Mouse (Mus musculus): ENCODE measurements around the gene Zbed4.
"Not testable (repeated sequence)": the region's sequence is repeated elsewhere in the genome, so short reads cannot be mapped to it uniquely, and the experiment has no call there.

The Zbed4 gene

GRCm38 (mm10) chr15:88751564-88752402, at the start of gene Zbed4:
TSS of gene Zbed4 (plus strand) at chr15:88751660.
- in situ Hi-C loops (cut with MseI, MboI): no loop called here

DNA sequence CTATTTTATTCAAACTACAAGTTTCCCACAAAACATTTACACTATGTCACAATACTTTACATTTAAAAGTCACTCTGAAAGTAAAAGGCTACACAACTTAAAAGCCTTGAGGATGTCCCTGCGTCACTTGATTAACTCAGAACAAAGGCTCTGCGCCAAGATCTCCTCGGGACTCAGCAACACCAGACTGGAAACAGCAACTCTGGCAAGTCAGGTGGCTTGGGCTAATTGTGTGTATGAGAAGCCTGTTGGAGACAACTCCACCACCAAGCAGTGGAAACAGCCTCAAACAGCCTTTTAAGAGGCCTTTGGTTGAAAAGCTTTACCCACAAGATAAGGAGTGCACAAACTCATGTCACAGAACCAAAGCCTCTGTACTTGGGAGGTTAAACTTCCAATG, 49.0 kb upstream of the Zbed4 start:
- in situ Hi-C loops (cut with MseI, MboI): no loop called here

DNA sequence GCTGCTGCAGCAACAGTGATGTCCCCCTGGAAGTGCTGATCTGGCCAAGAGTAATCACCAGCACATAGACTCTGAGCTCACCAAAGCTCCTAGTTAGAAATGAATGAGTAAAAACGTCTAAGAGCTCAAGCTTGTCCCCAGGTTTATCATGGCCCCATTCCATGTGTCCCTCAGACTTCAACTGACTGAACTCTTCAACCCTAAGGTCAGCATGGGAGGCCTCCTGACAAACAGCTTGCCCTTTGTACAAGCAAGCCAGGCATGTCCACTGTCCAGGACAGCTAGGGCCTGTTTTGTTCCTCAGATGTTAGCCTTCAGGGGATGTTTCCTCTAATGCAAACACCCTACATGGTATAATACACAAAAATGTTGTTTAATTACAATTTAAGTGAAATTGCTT, 47.2 kb upstream of the Zbed4 start:
- in situ Hi-C loops (cut with MseI, MboI): no loop called here

GRCm38 (mm10) chr15:88706320-88706719, 45.1 kb upstream of the Zbed4 start:
- in situ Hi-C loops (cut with MseI, MboI): no loop called here

DNA sequence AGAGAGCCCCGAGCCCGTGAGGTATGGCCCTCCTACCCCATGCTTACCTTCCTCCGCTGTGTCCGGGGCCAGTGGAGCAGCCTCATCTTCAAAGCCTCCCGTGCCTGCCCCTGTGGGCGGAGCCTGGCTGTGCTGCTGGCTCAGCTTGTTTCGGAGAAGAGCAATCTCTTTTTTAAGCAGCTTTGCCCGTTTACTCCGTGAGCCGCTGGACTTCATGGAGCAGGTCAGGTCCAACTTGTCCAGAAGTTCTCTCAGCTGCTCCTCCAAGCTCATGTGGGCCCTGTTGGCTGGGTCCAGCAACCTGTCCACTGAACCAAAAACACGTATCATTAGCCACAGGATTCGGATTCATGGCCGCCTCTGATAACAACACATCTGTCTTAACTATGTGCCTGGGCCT, 44.5 kb upstream of the Zbed4 start:
- in situ Hi-C loops (cut with MseI, MboI): not testable (repeated sequence)

DNA sequence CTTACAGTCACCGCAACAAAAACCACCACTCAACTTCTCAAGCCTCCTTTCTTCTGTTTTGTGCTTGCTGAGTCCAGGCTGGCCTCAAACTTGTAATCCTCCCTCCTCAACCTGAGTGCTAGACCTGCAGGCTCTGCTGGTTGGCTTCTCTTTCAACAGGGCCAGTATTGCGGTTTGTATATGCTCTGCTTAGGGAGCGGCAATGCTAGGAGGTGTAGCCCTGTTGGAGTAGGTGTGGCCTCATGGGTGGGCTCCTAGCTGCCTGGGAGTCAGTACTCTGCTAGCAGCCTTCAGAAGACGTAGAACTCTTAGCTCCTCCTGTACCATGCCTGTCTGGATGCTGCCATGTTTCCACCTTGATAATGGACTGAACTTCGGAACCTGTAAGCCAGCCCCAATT, 43.3 kb upstream of the Zbed4 start:
- in situ Hi-C loops (cut with MseI, MboI): no loop called here

DNA sequence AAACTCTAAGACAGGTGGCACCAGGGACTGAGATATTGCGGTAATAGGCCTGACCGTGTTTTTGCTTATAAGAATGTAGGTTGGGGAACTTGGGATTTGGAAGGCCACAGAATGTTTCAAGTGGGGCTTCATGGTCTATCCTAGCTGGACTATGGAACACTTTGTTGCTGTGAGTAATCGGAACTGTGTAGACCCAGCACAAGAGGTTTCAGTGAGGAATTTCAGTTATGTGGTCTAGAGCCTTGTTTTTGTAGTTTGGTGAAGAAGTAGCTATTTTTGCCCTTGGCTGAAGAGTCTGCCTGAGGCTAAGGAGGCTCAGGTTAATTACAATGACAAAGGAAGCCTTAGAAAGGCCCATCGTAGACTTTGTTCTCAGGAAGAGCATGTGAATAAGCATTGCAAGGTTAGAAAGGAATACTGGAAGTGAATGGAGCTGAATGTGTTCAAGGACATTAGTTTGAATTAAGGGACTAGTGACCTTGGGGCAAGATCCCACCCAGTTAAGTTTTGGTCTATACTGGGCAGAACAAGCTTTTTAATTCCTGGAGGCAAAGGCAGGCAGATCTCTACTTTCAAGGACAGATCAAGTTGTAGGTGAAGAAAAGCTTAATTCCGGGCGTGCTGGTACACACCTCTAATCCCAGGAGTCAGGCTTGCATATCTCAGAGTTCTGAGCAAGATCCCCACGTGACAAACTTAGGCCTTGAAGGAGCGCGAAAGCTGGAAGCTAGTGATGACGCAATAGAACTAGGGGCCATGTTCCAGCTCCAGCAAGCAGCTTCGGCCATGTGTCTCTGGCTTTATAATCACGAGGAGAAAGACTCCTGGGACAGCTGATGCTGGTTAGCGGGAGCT, 42.6 kb upstream of the Zbed4 start:
- in situ Hi-C loops (cut with MseI, MboI): no loop called here

GRCm38 (mm10) chr15:88709878-88710277, 41.6 kb upstream of the Zbed4 start:
- in situ Hi-C loops (cut with MseI, MboI): no loop called here

DNA sequence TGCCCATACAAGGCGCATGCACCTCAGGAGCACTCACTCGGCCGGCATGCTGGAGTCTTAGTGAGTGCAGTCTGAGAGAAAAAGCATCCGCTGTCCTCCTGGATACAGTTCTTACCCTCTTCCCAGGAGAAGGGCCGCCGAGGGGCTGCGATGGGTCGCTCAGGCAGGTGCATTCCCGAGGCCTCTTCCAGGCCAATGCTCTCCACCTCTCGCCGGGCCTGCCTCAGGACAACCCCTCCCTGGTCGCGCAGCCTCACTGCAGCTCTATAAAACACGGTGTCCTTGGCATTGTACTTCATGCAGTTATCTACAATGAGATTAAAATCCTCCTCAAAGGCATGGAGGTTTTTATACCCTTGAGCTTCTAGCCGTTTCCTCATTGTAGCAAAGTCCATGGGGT, 39.0 kb upstream of the Zbed4 start:
- in situ Hi-C loops (cut with MseI, MboI): no loop called here

GRCm38 (mm10) chr15:88714021-88714589, 37.4 kb upstream of the Zbed4 start:
- in situ Hi-C loops (cut with MseI, MboI): no loop called here

GRCm38 (mm10) chr15:88716350-88716749, 35.1 kb upstream of the Zbed4 start:
- in situ Hi-C loops (cut with MseI, MboI): no loop called here

DNA sequence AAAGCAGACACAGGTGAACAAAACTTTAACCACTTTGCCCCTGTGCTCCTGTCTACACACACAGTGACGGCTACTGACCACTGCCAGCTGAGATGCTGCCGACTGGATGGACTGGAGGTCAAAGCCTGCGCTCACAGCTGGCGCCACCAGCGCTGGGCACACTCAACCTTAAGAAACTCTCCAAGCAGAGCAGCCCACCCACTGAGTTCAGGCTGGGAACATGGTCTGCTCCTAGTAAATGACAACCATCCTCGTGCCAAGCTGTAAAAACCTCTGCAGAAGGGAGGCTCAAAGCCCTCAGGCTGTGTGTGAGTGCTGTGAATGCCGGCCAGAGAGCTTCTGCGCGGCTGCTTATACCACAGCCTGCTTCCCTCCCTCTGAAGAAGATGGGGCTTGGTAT, 34.2 kb upstream of the Zbed4 start:
- in situ Hi-C loops (cut with MseI, MboI): no loop called here

GRCm38 (mm10) chr15:88723205-88723604, 28.3 kb upstream of the Zbed4 start:
- in situ Hi-C loops (cut with MseI, MboI): no loop called here

DNA sequence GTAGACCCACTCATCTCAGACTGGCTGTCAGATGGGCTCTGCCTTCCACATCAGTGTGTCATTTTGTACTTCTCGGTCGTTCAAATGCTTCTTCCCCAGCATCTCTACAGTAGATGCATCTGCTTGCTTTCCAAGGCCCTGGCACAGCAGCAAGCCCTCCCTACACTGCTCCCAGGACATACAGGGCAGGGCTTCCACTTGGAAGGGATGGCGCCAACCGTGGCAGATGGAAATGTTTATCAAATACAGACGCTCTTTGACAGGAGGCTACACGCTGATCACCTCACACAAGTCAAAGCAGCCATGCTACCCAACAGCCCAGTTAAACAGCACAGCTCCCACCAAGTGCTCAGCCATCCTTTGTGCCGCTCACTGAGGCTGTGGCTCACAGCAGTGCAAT, 27.1 kb upstream of the Zbed4 start:
- in situ Hi-C loops (cut with MseI, MboI): no loop called here

- in situ Hi-C loops (cut with MseI, MboI): no loop called here
Observed at GRCm38 (mm10) chr15:88725036-88725435, 26.4 kb upstream of the Zbed4 start.

- in situ Hi-C loops (cut with MseI, MboI): no loop called here
Observed at GRCm38 (mm10) chr15:88727204-88727603, 24.3 kb upstream of the Zbed4 start.

GRCm38 (mm10) chr15:88730717-88731116, 20.7 kb upstream of the Zbed4 start:
- in situ Hi-C loops (cut with MseI, MboI): no loop called here

- in situ Hi-C loops (cut with MseI, MboI): no loop called here
Observed at GRCm38 (mm10) chr15:88732405-88733020, 18.9 kb upstream of the Zbed4 start.

GRCm38 (mm10) chr15:88733041-88733751, 18.3 kb upstream of the Zbed4 start:
- in situ Hi-C loops (cut with MseI, MboI): no loop called here

DNA sequence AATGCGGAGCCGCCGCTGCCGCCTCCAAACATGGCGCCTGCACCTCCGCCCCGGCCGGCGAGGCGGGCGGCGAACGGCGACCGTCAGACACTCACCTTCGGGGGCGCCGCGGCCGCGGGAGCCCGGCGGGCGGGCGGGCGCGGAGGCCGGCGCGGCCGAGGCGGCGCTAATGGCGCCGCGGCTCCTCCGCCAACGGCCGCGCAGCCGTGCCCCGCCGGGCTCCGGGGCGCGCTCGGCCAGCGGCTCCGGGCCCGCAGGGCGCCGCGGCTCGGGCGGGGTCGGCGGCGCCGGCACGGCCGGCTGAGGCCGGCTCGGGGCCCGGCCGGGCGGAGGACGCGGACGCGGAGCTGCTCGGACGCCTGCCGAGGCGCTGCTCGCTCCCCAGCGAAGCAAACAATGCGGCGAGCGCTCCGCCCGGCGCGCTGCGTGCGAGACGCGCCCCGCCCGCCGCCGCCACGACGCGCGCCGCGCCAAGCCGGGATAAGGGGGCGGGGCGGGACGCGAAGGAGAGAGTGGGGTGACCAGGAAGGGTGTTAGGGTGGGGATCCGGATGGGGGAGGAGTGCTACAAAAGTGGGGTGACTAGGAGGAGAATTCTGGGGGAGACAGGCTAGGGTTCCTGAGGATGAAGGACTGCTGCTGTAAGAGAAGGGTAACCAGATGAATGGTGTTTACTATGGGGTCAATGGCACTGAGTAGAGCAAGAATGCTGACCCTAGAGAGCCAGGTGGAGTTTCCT, 17.5 kb upstream of the Zbed4 start, which contains the start of gene Brd1:
Gene Brd1 (minus strand): TSS at position 400 of the 738 bp plus-strand sequence.
- in situ Hi-C loops (cut with MseI, MboI): no loop called here

DNA sequence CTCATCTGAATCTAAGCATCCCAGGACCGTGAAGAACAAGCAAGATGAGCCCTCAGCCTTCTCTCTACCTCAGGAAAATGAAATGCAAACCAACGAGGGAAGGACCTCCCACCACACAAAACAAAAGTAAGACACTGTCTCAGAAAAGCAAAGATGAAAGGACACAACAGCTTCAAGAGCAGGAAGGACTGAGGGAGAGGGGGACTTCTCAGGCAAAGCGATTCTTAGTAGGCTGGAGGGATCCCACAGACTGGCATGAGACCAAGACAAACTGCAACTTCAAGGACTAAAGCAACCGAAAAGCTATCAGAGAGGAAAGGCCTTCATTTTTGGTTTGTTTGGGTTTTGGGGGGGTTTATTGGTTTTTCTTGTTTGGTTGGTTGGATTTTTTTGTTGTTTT, 15.3 kb upstream of the Zbed4 start:
- in situ Hi-C loops (cut with MseI, MboI): no loop called here
